Mouse (Mus musculus) retina, postnatal 1 day (tissue): ENCODE data around the gene Gm14085.
A peak's percentile ranks its signal among the peaks of the same experiment; 100 is the strongest.
"Not testable (repeated sequence)": the region's sequence is repeated elsewhere in the genome, so short reads cannot be mapped to it uniquely, and the experiment has no call there.

Experiments used
- DNase-seq: peaks from one replicate; pipeline ENCODE4 v3.0.0-alpha.2; 2012

The Gm14085 gene

DNA sequence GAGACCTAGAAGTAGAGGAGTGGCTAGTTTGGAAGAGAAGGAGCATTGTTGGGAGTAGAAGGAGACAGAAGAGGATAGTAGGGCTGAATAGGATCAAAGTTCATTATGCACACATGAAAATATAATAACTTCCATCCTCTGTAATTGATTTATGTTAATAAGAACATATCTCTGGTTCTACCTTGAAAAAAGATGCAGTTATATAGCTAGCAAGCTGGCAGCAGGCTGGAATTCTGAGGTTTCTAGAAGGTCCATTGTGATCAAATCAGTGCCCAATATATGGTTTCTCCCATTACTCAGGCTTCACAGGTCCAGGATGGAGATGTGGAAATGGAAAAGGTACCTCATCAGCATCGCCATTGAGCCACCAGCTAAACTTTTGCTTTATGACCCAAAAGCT, at the start of gene Gm14085:
TSS of gene Gm14085 (plus strand) at position 301 of the 400 bp plus-strand sequence.
- DNase-seq = no peak

GRCm38 (mm10) chr2:122438706-122439482, 45.8 kb upstream of the Gm14085 start:
- DNase-seq = not testable (repeated sequence)

GRCm38 (mm10) chr2:122440521-122440920, 44.2 kb upstream of the Gm14085 start:
- not testable (repeated sequence) for DNase-seq

DNA sequence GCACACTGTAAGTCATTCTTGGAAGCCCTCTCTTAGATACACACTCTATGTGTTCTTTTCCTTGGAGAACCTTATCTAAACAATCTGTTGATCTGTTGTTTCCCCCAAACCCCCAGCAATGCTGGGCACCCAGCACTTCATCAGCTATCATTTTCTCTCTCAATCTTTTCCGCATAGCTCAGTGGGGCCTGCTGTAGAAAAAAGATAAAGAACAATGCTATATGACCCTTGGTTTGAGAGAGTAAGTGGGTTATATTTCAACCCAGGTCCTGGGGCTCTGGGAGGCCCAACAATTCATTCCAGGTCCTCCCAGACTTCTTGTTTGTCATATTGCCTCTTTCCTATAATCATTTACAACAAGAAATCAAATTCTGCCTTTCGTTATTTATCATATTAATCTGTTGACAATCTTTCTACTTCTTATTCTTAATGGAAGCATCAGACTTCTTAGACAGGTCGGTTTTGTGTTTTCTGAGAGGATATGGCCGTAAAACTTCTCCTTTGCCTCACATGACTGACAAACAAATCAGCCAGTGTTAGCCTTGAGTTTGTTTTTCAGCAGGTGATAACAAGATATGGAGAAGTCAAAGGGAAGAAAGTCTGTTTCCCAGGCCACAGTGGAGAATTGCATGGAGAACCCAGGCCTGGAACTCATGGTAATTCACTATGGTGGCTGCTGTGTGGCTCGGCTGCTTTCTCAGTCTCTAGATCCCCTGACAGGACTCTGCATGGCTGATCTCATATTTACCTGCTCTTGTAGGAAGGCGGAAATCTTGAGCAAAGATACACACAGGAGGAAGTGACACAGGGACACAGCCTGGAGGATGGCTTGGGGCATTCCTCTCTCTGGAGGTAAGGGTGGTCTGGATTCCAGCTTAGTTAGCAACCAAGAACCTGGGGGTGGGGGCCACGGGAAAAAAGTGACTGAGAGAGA, 43.5 kb upstream of the Gm14085 start:
- DNase-seq = no peak

DNA sequence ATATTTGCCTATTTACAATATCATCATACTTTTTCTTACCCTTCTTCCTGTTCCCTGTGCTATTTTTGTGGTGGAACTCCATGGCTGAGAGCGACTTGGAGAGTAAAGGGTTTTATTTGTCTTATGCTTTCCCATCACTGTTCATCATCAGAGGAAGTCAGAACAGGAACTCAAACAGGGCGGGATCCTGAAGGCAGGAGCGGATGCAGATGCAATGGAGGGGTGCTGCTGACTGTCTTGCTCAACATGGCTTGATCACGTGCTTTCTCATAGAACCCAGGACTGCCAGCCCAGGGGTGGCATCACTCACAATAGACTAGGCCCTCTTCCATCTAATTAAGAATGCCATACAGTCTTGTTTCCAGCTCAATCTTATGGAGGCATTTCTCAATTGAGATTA, 34.4 kb upstream of the Gm14085 start:
- no peak for DNase-seq

DNA sequence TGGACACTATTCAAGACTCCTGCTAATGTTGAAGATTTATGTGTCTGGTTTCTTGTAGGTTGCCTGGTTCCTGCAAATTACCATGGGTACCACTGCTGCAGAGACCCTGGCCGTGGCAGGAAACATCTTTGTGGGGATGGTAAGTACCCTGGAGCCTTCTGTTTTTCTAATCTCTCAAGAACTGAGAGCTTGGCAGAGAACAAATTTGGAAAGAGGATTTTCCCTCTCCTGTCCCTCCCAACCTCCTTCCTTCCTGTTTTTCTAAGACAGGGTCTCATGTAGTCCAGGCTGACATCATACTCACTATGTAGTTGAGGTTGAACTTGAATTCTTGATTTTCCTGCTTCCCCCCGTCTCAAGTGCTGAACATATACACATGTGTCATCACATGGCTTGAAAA, 32.3 kb upstream of the Gm14085 start:
- DNase-seq = no peak

GRCm38 (mm10) chr2:122466901-122467300, 17.8 kb upstream of the Gm14085 start:
- DNase-seq = no peak

GRCm38 (mm10) chr2:122467351-122468013, 17.3 kb upstream of the Gm14085 start:
- peak; percentile 97 for DNase-seq

DNA sequence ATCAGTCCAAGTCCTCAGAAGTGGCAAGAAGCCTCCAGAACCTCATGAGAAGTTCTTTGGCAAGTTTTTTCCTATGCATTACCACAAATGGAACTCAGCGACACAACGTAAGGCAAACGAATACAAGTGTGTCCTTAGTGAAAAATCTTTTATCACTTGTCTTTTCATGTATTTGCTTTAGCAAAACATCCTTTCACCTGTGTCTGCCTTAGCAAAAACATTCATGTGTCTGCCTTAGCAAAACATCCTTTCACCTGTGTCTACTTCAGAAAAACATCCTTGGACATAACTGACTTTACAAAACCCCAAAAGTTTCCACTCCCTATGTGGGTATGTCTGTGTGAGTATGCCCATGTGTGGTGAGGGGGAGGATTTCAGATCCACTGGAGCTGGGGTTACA, 15.5 kb upstream of the Gm14085 start:
- no peak for DNase-seq

- no peak for DNase-seq
These were observed 8.2 kb upstream of the Gm14085 start for GRCm38 (mm10) chr2:122476585-122476984.

GRCm38 (mm10) chr2:122483787-122484186, 954 bp upstream of the Gm14085 start:
- DNase-seq = not testable (repeated sequence)

DNA sequence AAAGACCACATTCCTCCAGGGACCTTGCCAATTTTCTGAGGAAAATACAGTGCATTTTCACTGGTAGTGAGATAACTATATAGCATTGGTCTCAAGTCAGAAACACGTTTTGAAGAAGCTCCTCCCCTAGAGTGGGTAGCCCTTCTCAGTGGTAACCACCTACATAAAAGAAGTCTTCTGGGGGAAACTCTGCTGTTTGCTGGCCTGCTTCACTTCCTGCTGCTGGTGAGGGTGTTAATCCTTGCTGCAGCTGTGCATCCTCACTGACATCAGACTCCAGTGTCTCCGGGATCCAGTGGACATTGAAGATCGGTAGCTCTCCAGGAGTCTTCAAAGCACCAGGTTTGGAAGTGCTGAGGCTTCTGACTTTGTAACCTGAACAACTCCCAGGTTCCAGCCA, 913 bp downstream of the Gm14085 start:
- DNase-seq = not testable (repeated sequence)

DNA sequence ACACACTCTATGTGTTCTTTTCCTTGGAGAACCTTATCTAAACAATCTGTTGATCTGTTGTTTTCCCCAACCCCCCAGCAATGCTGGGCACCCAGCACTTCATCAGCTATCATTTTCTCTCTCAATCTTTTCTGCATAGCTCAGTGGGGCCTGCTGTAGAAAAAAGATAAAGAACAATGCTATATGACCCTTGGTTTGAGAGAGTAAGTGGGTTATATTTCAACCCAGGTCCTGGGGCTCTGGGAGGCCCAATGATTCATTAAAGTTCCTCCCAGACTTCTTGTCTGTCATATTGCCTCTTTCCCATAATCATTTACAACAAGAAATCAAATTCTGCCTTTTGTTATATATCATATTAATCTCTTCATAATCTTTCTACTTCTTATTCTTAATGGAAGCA, 1.4 kb downstream of the Gm14085 start:
- not testable (repeated sequence) for DNase-seq

DNA sequence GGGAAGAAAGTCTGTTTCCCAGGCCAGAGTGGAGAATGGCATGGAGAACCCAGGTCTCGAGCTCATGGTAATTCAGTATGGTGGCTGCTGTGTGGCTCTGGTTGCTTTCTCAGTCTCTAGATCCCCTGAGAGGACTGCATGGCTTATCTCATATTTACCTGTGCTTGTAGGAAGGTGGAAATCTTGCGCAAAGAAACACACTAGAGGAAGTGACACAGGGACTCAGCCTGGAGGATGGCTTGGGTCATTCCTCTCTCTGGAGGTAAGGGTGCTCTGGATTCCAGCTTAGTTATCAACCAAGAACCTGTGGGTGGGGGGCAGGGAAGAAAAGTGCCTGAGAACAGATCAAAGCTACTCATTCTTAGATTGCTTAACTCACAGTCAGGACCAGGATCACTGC, 1.9 kb downstream of the Gm14085 start:
- no peak for DNase-seq

DNA sequence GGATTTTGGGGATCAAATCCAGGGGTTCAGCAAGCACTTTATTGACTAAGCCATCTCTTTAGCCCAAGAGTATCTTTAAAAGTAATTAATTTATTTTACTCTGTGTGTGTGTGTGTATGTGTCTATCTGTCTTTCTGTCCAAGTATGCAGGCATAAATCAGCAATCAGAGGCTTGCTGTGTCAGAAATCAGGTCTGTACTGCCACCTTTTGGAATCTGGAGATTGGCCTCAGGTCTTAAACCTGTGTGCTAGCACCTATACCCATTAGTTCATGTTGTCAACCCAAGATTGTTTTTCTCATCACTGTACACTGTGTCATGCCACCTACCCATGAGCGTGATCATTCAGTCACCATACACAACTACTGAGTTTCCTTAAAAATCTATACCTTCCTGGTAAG, 45.0 kb downstream of the Gm14085 start:
- DNase-seq = not testable (repeated sequence)

- no peak for DNase-seq
These were observed 46.5 kb downstream of the Gm14085 start for GRCm38 (mm10) chr2:122531290-122531689.

DNA sequence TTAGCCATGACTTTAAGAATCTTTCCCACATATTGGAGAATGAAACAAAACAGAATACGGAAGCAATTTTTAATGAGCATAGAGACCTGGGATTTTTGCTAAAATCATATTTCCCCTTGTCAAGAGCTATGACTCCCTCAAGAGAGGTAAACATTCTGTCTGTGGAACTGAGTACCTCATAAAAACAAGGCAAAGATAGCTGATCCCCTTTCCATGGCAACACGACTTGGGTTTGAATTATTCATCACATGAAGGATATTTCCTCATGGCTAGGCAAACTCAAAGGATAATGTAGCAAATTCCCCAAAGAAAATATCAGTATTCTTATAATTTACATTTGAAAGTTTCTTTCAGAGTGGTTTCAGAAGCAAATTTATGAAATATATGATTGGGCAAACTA, 47.0 kb downstream of the Gm14085 start:
- peak; percentile 7 for DNase-seq

DNA sequence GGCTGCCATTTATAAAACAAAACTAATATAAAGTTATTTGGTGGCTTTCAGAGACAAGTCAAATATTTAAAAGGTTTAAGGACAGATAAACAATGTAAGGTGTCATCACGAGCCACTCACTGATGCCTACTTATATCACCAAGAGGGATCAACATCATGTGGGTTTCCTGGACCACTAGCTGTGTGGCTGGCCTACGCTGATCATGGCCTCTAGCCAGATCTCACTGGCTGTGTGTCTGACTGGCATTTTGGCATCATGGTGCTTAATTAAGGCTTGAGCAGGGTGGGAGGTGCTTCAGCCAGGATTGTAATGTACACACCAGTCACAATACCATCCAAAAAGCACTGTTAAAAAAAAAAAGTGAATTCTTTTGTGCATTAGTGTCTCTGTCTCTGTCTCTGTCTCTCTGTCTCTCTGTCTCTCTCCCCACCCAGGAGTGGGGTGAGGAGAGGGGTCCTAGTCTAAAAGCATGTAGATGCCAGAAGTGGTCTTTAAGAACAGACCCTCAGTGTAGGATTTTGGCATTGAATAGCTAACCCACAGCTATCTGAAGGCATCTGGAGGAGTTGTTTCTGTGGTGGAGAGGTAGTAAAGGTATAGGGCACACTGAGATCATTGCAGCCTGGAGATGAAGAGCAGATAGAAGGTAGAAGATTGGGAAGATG, 47.5 kb downstream of the Gm14085 start:
- DNase-seq = no peak

DNA sequence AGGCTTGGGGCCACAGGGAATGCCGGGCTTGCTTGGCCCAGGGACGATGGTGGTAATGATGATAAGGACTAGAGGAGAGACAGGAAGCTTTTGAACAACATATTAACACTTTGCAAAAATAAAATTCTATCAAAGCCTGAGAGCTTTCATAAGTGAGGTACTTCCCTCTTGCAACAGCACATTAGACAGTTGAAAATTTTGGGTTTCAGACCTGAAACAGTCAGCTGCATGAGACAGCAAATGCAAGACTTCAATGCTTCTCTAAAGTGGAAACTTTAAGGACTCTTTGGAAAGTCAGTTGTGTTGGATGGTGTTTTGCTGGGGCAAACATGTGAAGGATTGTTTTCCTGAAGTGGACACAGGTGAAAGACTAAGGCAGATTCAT, 48.1 kb downstream of the Gm14085 start:
- no peak for DNase-seq

- DNase-seq = peak; percentile 8
These were observed 48.6 kb downstream of the Gm14085 start for GRCm38 (mm10) chr2:122533378-122533777.

DNA sequence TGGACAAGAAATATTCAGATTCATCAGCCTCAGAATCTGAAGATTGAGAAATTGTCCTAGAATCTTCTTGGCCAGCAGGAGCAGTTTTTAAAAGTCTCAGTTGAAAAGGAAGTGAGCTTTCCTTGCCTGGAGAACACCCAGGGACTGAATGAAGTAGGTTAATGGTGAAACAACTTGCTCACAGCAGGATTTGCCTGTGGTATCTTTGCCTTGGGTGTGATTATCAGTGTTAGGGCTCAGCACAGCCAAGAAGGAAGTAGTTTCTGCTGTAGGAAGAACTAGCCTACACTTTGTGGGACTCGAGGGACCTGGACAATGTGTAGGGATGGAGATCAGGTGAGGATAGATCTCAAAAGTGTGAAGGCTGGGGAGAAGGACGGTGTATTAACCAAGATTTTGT, 49.9 kb downstream of the Gm14085 start:
- DNase-seq = no peak

DNA sequence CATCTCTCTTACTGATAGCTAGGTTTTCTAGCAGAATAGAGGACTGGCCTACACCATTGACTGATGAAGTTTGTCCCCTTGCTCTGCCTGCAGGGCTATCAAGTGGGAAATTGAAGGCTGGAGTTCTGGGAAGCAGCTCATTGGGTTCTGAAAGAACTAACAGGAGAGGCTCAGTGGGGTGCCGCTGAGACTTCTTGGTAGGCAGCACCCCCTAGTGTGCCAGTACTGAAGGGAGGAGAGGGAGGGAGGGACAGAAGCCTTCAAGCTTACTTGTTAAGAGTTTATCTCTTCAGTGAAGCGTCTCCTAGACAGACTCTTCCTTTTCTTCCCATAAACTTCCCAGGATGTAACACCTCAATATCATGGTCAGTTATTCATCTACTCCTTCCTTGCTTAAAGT, 73.6 kb downstream of the Gm14085 start:
- peak; percentile 38 for DNase-seq

GRCm38 (mm10) chr2:122561221-122561620, 76.5 kb downstream of the Gm14085 start:
- no peak for DNase-seq
